Mouse (Mus musculus): Measurements from ENCODE around the gene Sema3d.

The Sema3d gene

DNA sequence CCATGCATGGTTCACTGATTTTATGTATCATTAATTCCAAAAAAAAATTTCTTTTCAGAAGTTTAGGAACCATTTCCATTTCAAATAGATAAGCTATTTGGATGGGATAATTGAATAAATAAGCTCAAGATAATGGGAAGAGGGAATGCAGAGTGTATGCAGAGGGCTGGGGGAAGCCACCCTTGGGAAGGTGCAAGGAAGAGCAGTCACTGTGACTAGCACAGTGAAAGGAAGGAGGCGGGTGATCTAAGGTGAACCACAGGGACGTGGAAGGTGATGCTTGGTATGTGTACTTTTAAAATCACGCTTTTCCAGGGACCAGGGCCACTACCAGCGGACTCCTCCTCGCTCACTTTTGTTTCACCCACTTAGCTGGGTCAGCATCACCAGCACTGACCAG, 115.9 kb downstream of the Sema3d start:
- DNase-seq (ENCODE audit: low spot score) = no peak

DNA sequence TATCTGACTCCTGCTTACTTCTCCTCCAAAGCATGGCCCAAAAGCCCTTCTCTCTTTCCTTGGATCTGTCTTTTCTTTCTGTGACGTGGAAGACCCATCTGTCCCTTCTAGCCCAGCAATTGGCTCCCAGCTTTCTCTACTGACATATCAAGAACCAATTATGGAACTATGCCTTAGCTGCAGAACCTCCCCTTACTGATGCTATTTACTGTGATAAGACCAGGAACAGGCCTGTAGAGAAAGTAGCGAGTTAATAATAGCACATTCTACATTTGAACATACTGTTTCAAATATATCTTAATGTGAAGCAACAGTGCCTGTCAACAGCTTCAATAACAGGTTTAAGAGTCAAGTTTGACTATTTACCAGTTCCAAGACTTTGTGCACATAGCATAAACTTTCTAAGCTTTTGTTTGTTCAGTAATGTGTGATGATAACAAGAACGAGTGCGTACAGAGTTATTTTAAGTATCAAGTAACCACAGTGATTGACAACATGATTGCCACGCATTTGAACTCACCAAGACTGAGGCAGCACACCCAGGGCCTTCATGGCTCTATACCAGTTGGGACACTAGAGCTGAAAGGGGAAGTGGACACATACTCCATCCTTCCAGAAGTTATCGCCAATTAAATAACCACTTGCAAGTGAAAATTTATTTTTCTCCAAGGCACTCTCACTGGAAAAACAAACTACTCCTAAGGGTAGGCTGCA, 116.8 kb downstream of the Sema3d start:
- DNase-seq (ENCODE audit: low spot score) = no peak

DNA sequence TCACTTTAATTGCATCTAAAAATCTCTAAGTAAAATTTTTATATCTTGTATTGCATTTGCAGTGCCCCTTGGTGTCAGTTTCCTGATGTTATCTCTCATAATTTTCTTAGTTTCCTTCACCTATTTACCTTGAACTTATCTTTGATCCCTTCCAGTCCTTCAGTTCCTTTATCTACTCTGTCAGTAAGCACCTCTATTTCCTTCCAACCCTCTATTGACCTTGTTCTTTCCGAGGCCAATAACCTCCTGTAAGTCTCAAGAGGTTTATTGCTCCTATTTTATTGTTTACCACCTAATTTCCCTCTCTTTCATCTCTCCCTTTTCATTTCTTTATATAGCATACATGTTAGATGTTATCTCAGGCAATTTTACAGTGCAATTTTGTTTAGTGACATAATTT, 129.3 kb downstream of the Sema3d start:
- DNase-seq (ENCODE audit: low spot score) = no peak

GRCm38 (mm10) chr5:12515283-12515682, 132.1 kb downstream of the Sema3d start:
- no peak for DNase-seq (ENCODE audit: low spot score)

DNA sequence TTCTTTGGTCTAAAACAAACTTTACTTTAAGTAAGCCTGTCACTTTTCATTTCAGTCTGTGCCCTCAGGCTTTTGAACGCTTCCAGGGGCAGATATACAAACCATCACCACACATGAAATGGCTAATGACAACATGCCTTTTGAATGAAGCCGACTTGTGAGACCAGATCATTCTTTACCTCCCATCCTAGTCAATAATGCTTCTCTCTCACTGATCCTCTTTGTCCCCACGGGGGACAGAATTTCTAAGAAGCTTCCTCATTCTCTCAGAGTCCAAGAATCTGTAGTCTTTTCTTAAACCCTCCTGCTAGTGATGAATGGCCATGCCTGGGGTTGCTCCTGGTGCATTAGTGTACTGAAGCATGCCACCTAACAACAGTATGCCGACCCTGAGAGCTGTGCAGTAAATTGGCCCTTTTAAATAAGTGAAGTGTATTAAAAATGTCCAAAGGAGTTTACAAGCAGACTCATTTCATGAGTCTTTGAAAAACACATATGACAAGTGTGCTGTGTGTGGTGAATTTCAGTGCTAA, 142.1 kb downstream of the Sema3d start:
- no peak for DNase-seq (ENCODE audit: low spot score)

DNA sequence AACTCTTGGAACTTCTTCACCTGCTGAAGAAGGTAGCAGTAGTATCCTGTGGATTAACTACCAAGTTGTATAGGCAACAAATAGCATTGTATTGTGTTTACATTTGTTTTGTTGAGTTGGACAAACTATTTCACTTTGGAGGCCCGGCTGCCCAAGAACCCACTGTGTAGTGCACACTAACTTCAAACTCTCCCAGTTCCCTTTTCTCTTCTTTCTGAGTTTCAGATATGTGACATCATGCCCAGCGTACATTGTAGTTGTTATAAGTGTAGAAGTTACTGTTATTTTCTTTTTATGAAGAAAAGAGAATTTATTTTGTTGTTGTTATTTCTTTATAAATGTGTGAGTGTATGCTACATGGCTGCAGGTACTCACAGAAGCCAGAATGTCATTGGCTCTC, 145.4 kb downstream of the Sema3d start:
- DNase-seq (ENCODE audit: low spot score) = no peak

GRCm38 (mm10) chr5:12529771-12530170, 146.6 kb downstream of the Sema3d start:
- no peak for DNase-seq (ENCODE audit: low spot score)

- no peak for DNase-seq (ENCODE audit: low spot score)
Observed at GRCm38 (mm10) chr5:12541268-12541667, 158.1 kb downstream of the Sema3d start.

DNA sequence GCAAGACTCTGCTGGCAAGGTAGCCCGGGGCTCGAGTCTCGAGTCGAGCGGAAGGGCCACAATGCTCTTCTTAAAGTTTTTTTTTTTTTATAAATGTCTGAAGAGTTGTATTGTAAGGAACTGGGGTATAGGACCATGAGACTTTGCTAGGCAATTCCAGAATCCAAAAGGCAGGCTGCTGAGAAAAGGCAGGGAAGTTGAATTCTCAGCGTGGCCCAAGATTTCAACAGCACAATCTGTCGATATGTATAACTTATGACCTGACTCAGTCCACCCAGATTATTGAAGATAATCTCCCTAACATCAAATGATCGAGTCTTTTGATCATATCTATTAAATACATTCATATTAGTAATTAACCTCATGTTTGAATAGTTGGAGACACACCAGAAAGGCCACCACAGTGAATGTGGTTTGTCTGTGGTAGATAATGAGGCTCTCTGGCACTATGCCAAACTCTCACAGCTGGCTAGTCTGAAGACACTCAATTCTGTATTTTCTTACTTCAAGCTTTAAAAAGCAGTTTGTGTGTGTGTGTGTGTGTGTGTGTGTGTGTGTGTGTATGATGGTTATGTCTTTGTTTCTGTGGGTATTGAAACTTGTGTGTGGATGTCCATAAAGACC, 166.0 kb downstream of the Sema3d start:
- no peak for DNase-seq (ENCODE audit: low spot score)

DNA sequence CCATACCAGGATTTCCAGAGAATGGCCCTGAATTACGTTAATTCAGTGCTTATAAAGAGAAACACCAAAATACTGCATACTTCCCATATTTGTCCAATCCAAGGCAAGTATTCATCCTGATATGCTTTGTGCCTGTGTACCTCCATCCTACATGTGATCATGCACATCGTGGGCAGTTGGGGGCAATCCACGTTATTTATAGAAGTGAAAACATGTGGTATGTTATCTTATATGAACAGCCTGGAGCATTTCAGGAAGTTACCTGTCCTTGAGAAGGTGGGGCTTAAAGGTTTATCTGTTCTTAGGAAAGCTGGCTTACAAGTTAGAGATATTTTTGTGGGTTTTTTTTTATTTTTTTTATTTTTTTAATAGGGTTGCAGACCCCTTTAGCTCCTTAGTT, 172.2 kb downstream of the Sema3d start:
- no peak for DNase-seq (ENCODE audit: low spot score)

DNA sequence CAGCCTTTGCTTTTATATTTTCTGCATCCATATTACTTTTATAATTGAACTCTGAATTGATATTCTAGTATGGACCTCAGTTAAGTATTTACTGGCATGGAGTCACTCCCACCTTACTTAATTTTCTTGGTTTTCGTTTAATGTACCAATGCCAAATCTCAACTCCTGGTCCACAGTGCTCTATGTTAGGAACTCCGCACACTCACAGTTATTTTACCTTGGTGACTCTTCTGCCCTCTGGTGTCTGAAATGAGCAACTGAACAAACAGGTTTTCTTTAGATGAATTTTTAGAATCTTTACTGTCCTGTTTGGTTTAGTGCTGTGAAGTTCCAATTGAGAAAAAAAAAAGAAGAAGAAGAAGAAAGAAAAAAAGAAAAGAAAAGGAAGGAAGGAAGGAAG, 174.7 kb downstream of the Sema3d start:
- no peak for DNase-seq (ENCODE audit: low spot score)

- no peak for DNase-seq (ENCODE audit: low spot score)
Observed at GRCm38 (mm10) chr5:12561740-12562139, 178.6 kb downstream of the Sema3d start.

GRCm38 (mm10) chr5:12562204-12562603, 179.0 kb downstream of the Sema3d start:
- DNase-seq (ENCODE audit: low spot score) = peak; percentile 38

- DNase-seq (ENCODE audit: low spot score) = no peak
Observed at GRCm38 (mm10) chr5:12563132-12563531, 179.9 kb downstream of the Sema3d start.

DNA sequence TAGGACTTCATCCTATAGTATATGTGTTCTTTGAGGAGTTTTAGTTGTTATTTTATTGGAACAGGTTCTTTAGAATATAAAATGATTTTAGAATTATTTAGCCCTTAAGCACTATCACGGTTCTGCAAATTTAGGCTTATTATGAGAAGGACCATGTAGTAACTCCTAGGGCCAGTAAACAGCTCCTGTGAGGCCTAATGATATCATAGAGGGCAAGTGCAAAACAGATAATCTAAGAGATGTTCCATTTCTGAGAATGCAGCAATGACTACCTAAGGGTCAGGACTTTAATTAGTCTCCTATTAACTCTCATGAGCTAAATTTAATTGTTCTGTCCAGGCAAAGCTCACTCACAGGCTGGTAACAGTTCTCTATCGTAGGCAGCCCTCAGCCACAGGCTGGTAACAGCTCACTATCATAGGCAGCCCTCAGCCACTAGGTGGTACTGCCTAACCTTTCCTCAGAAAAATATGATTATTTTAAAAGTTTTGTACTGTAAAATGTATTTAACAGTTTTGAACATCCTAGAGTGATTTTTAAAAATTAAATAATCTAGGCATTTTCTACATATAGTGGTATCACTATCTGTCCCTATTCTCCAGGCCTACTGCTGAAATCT, 181.5 kb downstream of the Sema3d start:
- DNase-seq (ENCODE audit: low spot score) = no peak

DNA sequence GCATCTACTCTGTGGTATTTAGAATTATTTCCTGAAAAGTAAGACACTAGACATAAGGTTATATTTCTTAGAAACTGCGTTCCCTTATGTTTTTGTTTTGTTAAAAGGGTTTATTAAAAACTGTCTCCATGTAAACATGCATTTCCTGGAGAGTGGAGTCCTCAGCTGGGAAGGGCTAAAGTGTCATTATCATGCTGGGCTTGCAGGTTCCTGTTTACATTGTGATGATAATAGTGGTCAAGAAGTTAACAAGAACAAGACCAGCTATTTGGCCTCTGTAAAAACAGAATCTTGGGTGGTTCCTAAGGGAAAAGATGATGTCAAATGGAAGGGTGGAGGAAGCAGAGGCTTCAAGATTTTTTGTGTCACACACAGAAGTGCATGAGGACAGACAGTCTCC, 183.4 kb downstream of the Sema3d start:
- no peak for DNase-seq (ENCODE audit: low spot score)

- no peak for DNase-seq (ENCODE audit: low spot score)
Observed at GRCm38 (mm10) chr5:12574551-12574950, 191.4 kb downstream of the Sema3d start.

GRCm38 (mm10) chr5:12575262-12575661, 192.1 kb downstream of the Sema3d start:
- DNase-seq (ENCODE audit: low spot score) = no peak

DNA sequence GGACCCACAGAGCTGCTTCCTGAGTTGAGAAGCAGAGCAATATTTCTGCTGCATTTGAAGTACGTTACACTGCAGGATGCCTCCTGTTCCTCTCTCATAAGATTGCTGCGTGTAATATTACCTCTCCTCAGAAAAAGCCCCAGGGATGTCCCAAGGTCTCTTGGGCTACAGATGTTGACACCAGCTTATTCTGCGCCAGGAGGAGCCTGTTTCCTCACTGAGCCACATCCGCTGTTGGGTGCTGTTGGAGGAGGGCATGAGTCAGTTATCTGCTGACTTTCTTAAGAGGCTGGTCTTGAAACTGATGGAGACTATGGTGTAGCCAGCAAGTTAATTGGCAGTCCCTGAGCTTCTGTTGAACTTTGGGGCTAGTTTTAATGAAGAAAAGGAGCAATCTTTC, 196.6 kb downstream of the Sema3d start:
- DNase-seq (ENCODE audit: low spot score) = no peak

- DNase-seq (ENCODE audit: low spot score) = no peak
Observed at GRCm38 (mm10) chr5:12582540-12582939, 199.4 kb downstream of the Sema3d start.

DNA sequence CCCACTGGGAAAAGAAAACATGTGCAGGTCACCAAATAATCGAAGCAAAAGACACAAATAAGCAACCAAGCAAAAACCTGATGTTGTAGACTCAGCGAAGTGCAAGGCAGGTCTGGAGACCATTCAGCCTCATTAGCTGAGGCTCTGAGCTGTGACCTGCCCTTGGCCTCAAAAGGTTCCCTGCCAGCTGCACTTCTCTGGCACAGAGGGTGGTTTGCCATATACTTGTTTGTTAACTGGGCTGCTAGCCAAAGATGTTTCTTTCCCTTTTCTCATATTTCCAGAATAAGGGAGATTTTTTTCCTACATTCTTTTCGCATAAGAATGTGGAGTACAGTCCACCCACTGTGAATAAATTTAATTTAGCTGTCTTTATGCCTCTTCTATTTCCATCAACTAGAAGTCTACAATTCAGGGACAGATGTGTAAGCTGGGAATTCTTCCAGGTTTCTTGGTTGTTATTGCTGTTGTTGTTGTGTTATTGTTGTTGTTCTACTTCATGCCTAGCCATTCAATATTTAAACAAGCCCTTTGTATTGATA, 200.2 kb downstream of the Sema3d start:
- no peak for DNase-seq (ENCODE audit: low spot score)

DNA sequence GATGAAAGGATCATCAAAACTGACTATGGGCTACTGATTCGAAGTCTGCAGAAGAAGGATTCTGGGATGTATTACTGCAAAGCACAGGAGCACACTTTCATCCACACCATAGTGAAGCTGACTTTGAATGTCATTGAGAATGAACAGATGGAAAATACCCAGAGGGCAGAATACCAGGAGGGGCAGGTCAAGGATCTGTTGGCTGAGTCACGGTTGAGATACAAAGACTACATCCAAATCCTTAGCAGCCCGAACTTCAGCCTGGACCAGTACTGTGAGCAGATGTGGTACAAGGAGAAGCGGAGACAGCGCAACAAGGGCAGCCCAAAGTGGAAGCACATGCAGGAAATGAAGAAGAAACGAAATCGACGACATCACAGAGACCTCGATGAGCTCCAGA, 201.7 kb downstream of the Sema3d start:
- no peak for DNase-seq (ENCODE audit: low spot score)

Measured in lung, postnatal 25 days (tissue).